8 mouse cellular contexts compared by ENCODE assay signal in genomic region chr7:79505376-79505775, GRCm38 (mm10). TPM values are rescaled to one million over a fixed set of nuclear protein-coding genes. Genes with fewer than 3 reads are reported as not detected.
DNase-seq lines count a peak whose midpoint lies in the region; ATAC-seq and TF ChIP-seq lines count a peak whose summit lies in the region.

No protein-coding gene starts in this region.

- DNase-seq in kidney, adult 2 months: no peak
- DNase-seq in cerebellum, adult 9-11 months: peak; percentile 66
- no peak for DNase-seq in liver, postnatal 0 days
- no peak for DNase-seq in spleen, postnatal 36 days (ENCODE audit: low spot score in 2 of 2)
- no peak for DNase-seq in thymus, postnatal 4 days
- DNase-seq in right cerebral cortex, adult 18-20 months: no peak

- TF ChIP-seq POLR2A in kidney, adult 2 months (IDR thresholded peaks at IDR 0.05; ENCODE audit: low read depth, low read length): no peak

- TF ChIP-seq CTCF in kidney, adult 2 months (conservative IDR thresholded peaks at IDR 0.05; ENCODE audit: insufficient read depth, insufficient read length, low read depth, low read length): no peak
- no peak for TF ChIP-seq CTCF in liver, postnatal 0 days (IDR thresholded peaks at IDR 0.05; ENCODE audit: low read depth)

- no peak overlapping the region for H3K9ac ChIP-seq in kidney, embryonic 15.5 days
- peak overlapping the region; percentile 100 for H3K9ac ChIP-seq in forebrain, embryonic 16.5 days (replicated peaks; ENCODE audit: low read depth, low read length)
- H3K9ac ChIP-seq in liver, postnatal 0 days (replicated peaks): no peak overlapping the region

- H3K36me3 ChIP-seq in kidney, embryonic 15.5 days: no peaks in the 10 kb centered on the region
- no peaks in the 10 kb centered on the region for H3K36me3 ChIP-seq in kidney, adult 2 months (ENCODE audit: control insufficient read depth, insufficient read depth, low read length)
- H3K36me3 ChIP-seq in forebrain, embryonic 16.5 days (ENCODE audit: control insufficient read depth, insufficient read depth): no peaks in the 10 kb centered on the region; the same call in 1 of the 2 replicates
- H3K36me3 ChIP-seq in liver, postnatal 0 days (replicated peaks; ENCODE audit: insufficient read depth, low read length): no peaks in the 10 kb centered on the region

- peak overlapping the region; percentile 41 for H3K4me3 ChIP-seq in kidney, embryonic 15.5 days (replicated peaks)
- H3K4me3 ChIP-seq in kidney, adult 2 months (ENCODE audit: insufficient read depth, low read depth, low read length): no peak overlapping the region
- peak overlapping the region; percentile 97 for H3K4me3 ChIP-seq in forebrain, embryonic 16.5 days (replicated peaks; ENCODE audit: low read length)
- peak overlapping the region; percentile 10; the same call in 1 of the 2 replicates for H3K4me3 ChIP-seq in liver, postnatal 0 days (ENCODE audit: low read depth, low read length)

- peaks cover 23% of the 10 kb centered on the region for H3K4me1 ChIP-seq in kidney, embryonic 15.5 days
- no peaks in the 10 kb centered on the region for H3K4me1 ChIP-seq in kidney, adult 2 months (ENCODE audit: control insufficient read depth, insufficient read depth, low read length)
- H3K4me1 ChIP-seq in forebrain, embryonic 16.5 days (replicated peaks; ENCODE audit: control insufficient read depth, insufficient read depth, low read length): peaks cover 50% of the 10 kb centered on the region
- peaks cover 7% of the 10 kb centered on the region; the same call in 1 of the 2 replicates for H3K4me1 ChIP-seq in liver, postnatal 0 days (ENCODE audit: insufficient read depth)

- ATAC-seq in kidney, embryonic 15.5 days (replicated peaks; ENCODE audit: low FRiP score): no peak
- ATAC-seq in forebrain, embryonic 16.5 days: no peak
- ATAC-seq in liver, postnatal 0 days: no peak

- no peak for TF ChIP-seq EP300 in liver, postnatal 0 days (IDR thresholded peaks at IDR 0.05; ENCODE audit: low read depth)

- peak overlapping the region; percentile 64 for H3K4me2 ChIP-seq in kidney, embryonic 15.5 days
- H3K4me2 ChIP-seq in forebrain, embryonic 16.5 days (ENCODE audit: low read length): peak overlapping the region; percentile 99
- peak overlapping the region; percentile 38; the same call in 1 of the 2 replicates for H3K4me2 ChIP-seq in liver, postnatal 0 days (ENCODE audit: low read depth, low read length)

- WGBS in kidney, embryonic 15.5 days: 2% methylated on average over 22 of the region's 22 CpGs
- 2% methylated on average over 21 of the region's 22 CpGs for WGBS in kidney, adult 2 months
- WGBS in forebrain, embryonic 16.5 days: 0% methylated on average over 22 of the region's 22 CpGs
- 2% methylated on average over 22 of the region's 22 CpGs for WGBS in liver, postnatal 0 days (ENCODE audit: insufficient replicate concordance)

- H3K27me3 ChIP-seq in kidney, embryonic 15.5 days: peaks cover 100% of the 10 kb centered on the region
- H3K27me3 ChIP-seq in kidney, adult 2 months (replicated peaks; ENCODE audit: control insufficient read depth, insufficient read depth, low read length): peaks cover 6% of the 10 kb centered on the region; the same call in 1 of the 2 replicates
- no peaks in the 10 kb centered on the region for H3K27me3 ChIP-seq in forebrain, embryonic 16.5 days (replicated peaks; ENCODE audit: control insufficient read depth, insufficient read depth, low read length)
- H3K27me3 ChIP-seq in liver, postnatal 0 days (ENCODE audit: insufficient read depth, low read length): peaks cover 100% of the 10 kb centered on the region

- H3K27ac ChIP-seq in kidney, embryonic 15.5 days: no peak overlapping the region
- no peak overlapping the region for H3K27ac ChIP-seq in kidney, adult 2 months (ENCODE audit: insufficient read depth, low read depth, low read length)
- H3K27ac ChIP-seq in forebrain, embryonic 16.5 days (ENCODE audit: low read length): peak overlapping the region; percentile 93
- H3K27ac ChIP-seq in liver, postnatal 0 days (ENCODE audit: low read depth): no peak overlapping the region

- no peaks in the 10 kb centered on the region for H3K9me3 ChIP-seq in kidney, embryonic 15.5 days (replicated peaks)
- no peaks in the 10 kb centered on the region for H3K9me3 ChIP-seq in forebrain, embryonic 16.5 days (ENCODE audit: control insufficient read depth, low read length)
- H3K9me3 ChIP-seq in liver, postnatal 0 days (ENCODE audit: low read length): no peaks in the 10 kb centered on the region

RNA-seq across cellular contexts. Expression of gene Polg, which starts 39.2 kb away (rescaled TPM):
- polyA plus RNA-seq in kidney, embryonic 15.5 days (2015; fragmentation: Nextera tagmentation; extraction: Ambion mirVana): 32.9 and 36.7 TPM in 2 replicates
- polyA plus RNA-seq in kidney, adult 2 months (2012; rRNA removed): 33.8 and 35.3 TPM in 2 replicates
- polyA plus RNA-seq in forebrain, embryonic 16.5 days (2015; fragmentation: Nextera tagmentation; extraction: Ambion mirVana): 29.5 and 34.6 TPM in 2 replicates
- polyA plus RNA-seq in liver, postnatal 0 days (2015; fragmentation: Nextera tagmentation; extraction: Ambion mirVana): 19.1 and 24.7 TPM in 2 replicates

Comparison
In these comparisons a context has a peak if more than half of its experiments do, and no peak if none do; other contexts are left out.
1. H3K4me2 ChIP-seq: peak in every context shown above with its lines; median percentile 99 in forebrain, embryonic 16.5 days; 64 in kidney, embryonic 15.5 days; 38 in liver, postnatal 0 days.